Mouse (Mus musculus) embryonic facial prominence, embryonic 11.5 days (tissue): ENCODE data around the gene Aldh2. TPM values are rescaled to one million over a fixed set of nuclear protein-coding genes. Genes with fewer than 3 reads are reported as not detected.
"Not testable (repeated sequence)": the region's sequence is repeated elsewhere in the genome, so short reads cannot be mapped to it uniquely, and the experiment has no call there.

Source experiments
- ATAC-seq: fragments of 200-750 bp; cut with Nextera tagmentation; replicated peaks from 2 replicates; pipeline ENCODE4 v1.8.0; 2017; ENCODE audit warnings: low read depth; ENCODE audit not compliant: insufficient number of reproducible peaks, low FRiP score, low TSS enrichment
- DNase-seq: peaks from one replicate; pipeline ENCODE4 v3.0.0-alpha.2; 2015; ENCODE audit warnings: low spot score
- H3K27ac ChIP-seq: fragments of 300-500 bp; sonication (generic); replicated peaks from 2 replicates; pipeline ENCODE4 v1.5.1; 2014; ENCODE audit warnings: mild to moderate bottlenecking, low read depth, low read length, control low read depth
- H3K27me3 ChIP-seq: fragments of 300-500 bp; sonication (generic); 2 replicates; pipeline ENCODE4 v1.6.1; 2014; ENCODE audit warnings: mild to moderate bottlenecking, low read length, moderate library complexity, mixed read lengths; ENCODE audit not compliant: control insufficient read depth, insufficient read depth
- H3K36me3 ChIP-seq: fragments of 300-500 bp; sonication (generic); replicated peaks from 2 replicates; pipeline ENCODE4 v1.6.1; 2014; ENCODE audit warnings: low read depth, mild to moderate bottlenecking, low read length, moderate library complexity, mixed read lengths; ENCODE audit not compliant: control insufficient read depth, insufficient read depth
- H3K4me1 ChIP-seq: fragments of 300-500 bp; sonication (generic); 2 replicates; pipeline ENCODE4 v1.6.1; 2014; ENCODE audit warnings: low read length, mixed read lengths; ENCODE audit not compliant: control insufficient read depth, insufficient read depth
- H3K4me2 ChIP-seq: fragments of 300-500 bp; sonication (generic); 2 replicates; pipeline ENCODE4 v1.6.1; 2014; ENCODE audit warnings: low read depth, mild to moderate bottlenecking, control low read depth, low read length, moderate library complexity
- H3K4me3 ChIP-seq: fragments of 300-500 bp; sonication (generic); 2 replicates; pipeline ENCODE4 v1.5.1; 2014; ENCODE audit warnings: low read depth, low read length, control low read depth
- H3K9ac ChIP-seq: fragments of 300-500 bp; sonication (generic); replicated peaks from 2 replicates; pipeline ENCODE4 v1.6.1; 2014; ENCODE audit warnings: mild to moderate bottlenecking, control low read depth, low read length
- H3K9me3 ChIP-seq: fragments of 300-500 bp; sonication (generic); replicated peaks from 2 replicates; pipeline ENCODE4 v1.6.1; 2016; ENCODE audit warnings: mild to moderate bottlenecking, low read length, inconsistent platforms, mixed read lengths; ENCODE audit not compliant: control insufficient read depth
- WGBS: fragments of 180-500 bp; shearing (Covaris S2); extraction: QIAGEN DNeasy Blood & Tissue Kit; methylation state at CpG from one replicate; pipeline ENCODE4 v1.1.7; 2014; 5-methylcytosine and 5-hydroxymethylcytosine counted together
- polyA plus RNA-seq: library from polyadenylated mRNA; unstranded; fragments of >200 nt; fragmentation: Nextera tagmentation; extraction: Ambion mirVana; gene quantifications from 2 replicates; pipeline ENCODE4 v1.2.1, GENCODE M21; 2014

The Aldh2 gene
- polyA plus RNA-seq, 1 experiment from 2014 or later, result 84.4 TPM

DNA sequence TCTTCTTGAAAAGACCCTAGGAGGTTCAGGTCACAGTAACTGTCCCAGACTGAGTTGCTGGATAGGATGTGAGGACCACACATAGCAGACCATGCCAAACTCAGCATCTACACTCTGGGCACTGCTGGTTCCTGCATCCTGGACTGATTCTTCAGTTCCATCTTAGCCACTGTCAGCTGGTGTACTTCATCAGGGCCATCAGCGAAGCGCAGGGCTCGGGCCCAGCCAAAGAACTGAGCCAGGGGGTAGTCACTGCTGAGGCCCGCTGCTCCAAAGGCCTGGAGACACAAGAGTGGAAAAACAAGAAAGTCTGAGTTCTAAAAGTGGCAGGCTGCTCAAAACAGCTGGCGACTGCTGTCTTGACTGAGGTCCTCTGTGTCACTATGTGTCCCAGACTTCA is 27.5 kb upstream of the Aldh2 start:
- DNase-seq (no peak), ATAC-seq (no peak)
- Histone ChIP-seq H3K9ac (no peak overlapping the region), H3K4me3 (no peak overlapping the region), H3K27me3 (no peaks in the 10 kb centered on the region), H3K36me3 (no peaks in the 10 kb centered on the region), H3K4me1 (no peaks in the 10 kb centered on the region; the same call in 1 of the 2 replicates), H3K4me2 (no peak overlapping the region), H3K27ac (no peak overlapping the region), H3K9me3 (no peaks in the 10 kb centered on the region)
- WGBS, result 93% methylated on average over 5 of the region's 5 CpGs

GRCm38 (mm10) chr5:121618592-121619513 is 25.2 kb upstream of the Aldh2 start, which contains the start of gene Acad12:
TSS of gene Acad12 (minus strand) at chr5:121618938.
- peak; percentile 81 for ATAC-seq
- Histone ChIP-seq H3K9ac (peak within 1 kb of the TSS; percentile 81), H3K4me3 (peak within 1 kb of the TSS; percentile 69), H3K36me3 (no peaks in the 10 kb centered on the region), H3K27ac (peak within 1 kb of the TSS; percentile 70), H3K4me2 (peak within 1 kb of the TSS; percentile 78), H3K4me1 (no peaks in the 10 kb centered on the region; the same call in 1 of the 2 replicates), H3K27me3 (no peaks in the 10 kb centered on the region), H3K9me3 (no peaks in the 10 kb centered on the region)
- peak; percentile 90 for DNase-seq
- WGBS, result 1% methylated on average over 56 of the region's 58 CpGs

DNA sequence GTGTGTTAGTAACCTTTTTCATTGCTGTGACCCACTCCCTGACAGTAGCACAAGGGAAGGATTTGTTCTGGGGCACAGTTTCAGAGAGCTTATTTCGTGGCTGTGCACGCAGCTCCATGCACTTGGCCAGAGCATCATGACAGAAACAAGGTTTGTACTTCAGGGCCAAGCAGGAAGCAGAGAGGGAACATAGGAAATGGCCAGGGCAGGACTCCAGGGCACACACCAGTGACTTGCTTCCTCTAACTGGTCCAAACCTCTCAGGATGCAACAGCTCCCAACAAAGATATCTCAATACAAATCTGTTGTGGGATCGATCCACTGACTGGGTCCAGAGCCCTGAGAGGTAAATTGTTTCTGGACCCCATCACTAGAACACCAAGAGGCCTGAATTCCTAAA is 21.3 kb upstream of the Aldh2 start:
- H3K4me1 ChIP-seq, H3K27me3 ChIP-seq, H3K9me3 ChIP-seq, H3K27ac ChIP-seq, H3K9ac ChIP-seq, DNase-seq, H3K4me3 ChIP-seq, H3K36me3 ChIP-seq, H3K4me2 ChIP-seq, ATAC-seq: not testable (repeated sequence)
- 85% methylated on average over 3 of the region's 3 CpGs for WGBS

GRCm38 (mm10) chr5:121612036-121612435 is 18.4 kb upstream of the Aldh2 start:
- H3K36me3 ChIP-seq, result no peaks in the 10 kb centered on the region
- no peaks in the 10 kb centered on the region for H3K4me1 ChIP-seq
- WGBS, result 90% methylated on average over 6 of the region's 6 CpGs
- no peak overlapping the region for H3K9ac ChIP-seq
- H3K27me3 ChIP-seq, result no peaks in the 10 kb centered on the region
- DNase-seq (no peak), ATAC-seq (no peak)
- no peaks in the 10 kb centered on the region for H3K9me3 ChIP-seq
- H3K4me3 ChIP-seq, result no peak overlapping the region
- H3K27ac ChIP-seq, result no peak overlapping the region
- no peak overlapping the region for H3K4me2 ChIP-seq

- 0 out of 2 replicates have a peak, but pooled peaks have one; percentile 23 for ATAC-seq
- H3K4me1 ChIP-seq, H3K27ac ChIP-seq, DNase-seq, H3K9ac ChIP-seq, H3K4me3 ChIP-seq, H3K27me3 ChIP-seq, H3K9me3 ChIP-seq, H3K4me2 ChIP-seq, H3K36me3 ChIP-seq: not testable (repeated sequence)
- 48% methylated on average over 8 of the region's 8 CpGs for WGBS
Measured at GRCm38 (mm10) chr5:121609556-121610135, 16.0 kb upstream of the Aldh2 start.

- ATAC-seq (no peak), DNase-seq (peak; percentile 82)
- Histone ChIP-seq H3K4me1 (no peaks in the 10 kb centered on the region), H3K36me3 (no peaks in the 10 kb centered on the region), H3K4me3 (no peak overlapping the region), H3K4me2 (no peak overlapping the region), H3K27me3 (no peaks in the 10 kb centered on the region), H3K9ac (no peak overlapping the region), H3K9me3 (no peaks in the 10 kb centered on the region), H3K27ac (no peak overlapping the region)
- WGBS, result 2% methylated on average over 2 of the region's 2 CpGs
Measured at GRCm38 (mm10) chr5:121606151-121606550, 12.5 kb upstream of the Aldh2 start.

- H3K27me3 ChIP-seq, H3K36me3 ChIP-seq, H3K9ac ChIP-seq, ATAC-seq, H3K4me2 ChIP-seq, H3K4me1 ChIP-seq, H3K4me3 ChIP-seq, H3K9me3 ChIP-seq, DNase-seq, H3K27ac ChIP-seq: not testable (repeated sequence)
- 100% methylated on average over 1 of the region's 1 CpGs for WGBS
Measured at GRCm38 (mm10) chr5:121603815-121604214, 10.2 kb upstream of the Aldh2 start.
